Mouse (Mus musculus) subcutaneous adipose tissue, adult 2 months (tissue): ENCODE measurements around the gene Grik1. TPM values are rescaled to one million over a fixed set of nuclear protein-coding genes. Genes with fewer than 3 reads are reported as not detected.

Experiments used
- polyA plus RNA-seq: library from polyadenylated mRNA; depleted of rRNA; stranded (reverse); fragments of >200 nt; gene quantifications from 2 replicates; pipeline ENCODE4 v1.2.3, GENCODE M21; 2012; ENCODE audit warnings: low replicate concordance; rRNA removed

The Grik1 gene
- polyA plus RNA-seq: 0.40 TPM in 1 of 2 replicates, not detected in the other

DNA sequence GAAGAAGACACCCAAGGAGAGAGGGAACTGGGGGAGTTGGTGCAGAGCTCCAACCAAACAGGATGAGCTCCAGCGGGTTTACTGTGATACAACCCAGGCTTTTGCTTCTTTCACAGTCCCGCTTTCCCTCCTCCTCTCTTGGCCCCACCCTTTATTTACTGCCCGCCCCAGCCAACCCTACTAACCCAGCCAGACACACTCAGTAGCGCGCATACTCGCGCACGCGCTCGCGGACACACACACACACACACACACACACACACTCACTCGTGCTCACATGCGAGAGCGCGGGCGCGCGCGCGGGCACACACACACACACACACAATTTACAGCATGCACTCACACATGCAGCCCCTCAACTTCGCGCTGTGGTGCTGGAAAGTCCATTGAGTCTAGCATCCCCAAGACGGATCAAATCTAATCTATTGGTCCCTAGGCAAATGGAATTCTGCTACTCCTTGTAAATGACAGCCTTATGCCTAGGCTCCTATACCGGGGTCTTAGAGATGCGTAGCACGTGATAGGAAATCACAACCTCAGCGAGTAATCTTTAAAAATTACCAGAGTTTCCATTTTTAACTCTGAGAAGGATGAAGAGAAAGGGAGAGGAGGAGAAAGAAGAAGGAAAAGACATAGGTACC, at the start of gene Grik1:
Grik1 (minus strand) TSS at position 134 of the 641 bp plus-strand sequence.

Other genes starting within 250 kb of the Grik1 start
- not detected in 2 replicates for gene Cldn17, start 216.7 kb upstream of the Grik1 start, polyA plus RNA-seq